Mouse (Mus musculus): Measurements from ENCODE around the gene Rplp0. TPM values are rescaled to one million over a fixed set of nuclear protein-coding genes. Genes with fewer than 3 reads are reported as not detected.

Gene Rplp0
- polyA plus RNA-seq, 1 experiment = 1,614 TPM

- Histone ChIP-seq H3K4me1 (ENCODE audit: control insufficient read depth, insufficient read depth, low read length) (peaks cover 14% of the 10 kb centered on the region), H3K27ac (ENCODE audit: insufficient read depth, low read depth, low read length) (no peak overlapping the region), H3K4me3 (ENCODE audit: insufficient read depth, low read length) (no peak overlapping the region)
- TF ChIP-seq CTCF (IDR thresholded peaks at IDR 0.05; ENCODE audit: low read depth, low read length) = no peak
- no peak for TF ChIP-seq POLR2A (IDR thresholded peaks at IDR 0.05; ENCODE audit: borderline replicate concordance, low read depth, low read length)
Measured at GRCm38 (mm10) chr5:115578922-115579321, 19.7 kb downstream of the Rplp0 start.

GRCm38 (mm10) chr5:115579363-115579762 lies 20.1 kb downstream of the Rplp0 start:
- no peak overlapping the region for H3K27ac ChIP-seq (ENCODE audit: insufficient read depth, low read depth, low read length)
- no peak for TF ChIP-seq POLR2A (IDR thresholded peaks at IDR 0.05; ENCODE audit: borderline replicate concordance, low read depth, low read length)
- TF ChIP-seq CTCF (IDR thresholded peaks at IDR 0.05; ENCODE audit: low read depth, low read length) = no peak
- peaks cover 9% of the 10 kb centered on the region for H3K4me1 ChIP-seq (ENCODE audit: control insufficient read depth, insufficient read depth, low read length)
- no peak overlapping the region for H3K4me3 ChIP-seq (ENCODE audit: insufficient read depth, low read length)

GRCm38 (mm10) chr5:115580229-115581001 lies 21.1 kb downstream of the Rplp0 start:
- no peak overlapping the region for H3K4me3 ChIP-seq (ENCODE audit: insufficient read depth, low read length)
- no peak for TF ChIP-seq POLR2A (IDR thresholded peaks at IDR 0.05; ENCODE audit: borderline replicate concordance, low read depth, low read length)
- H3K4me1 ChIP-seq (ENCODE audit: control insufficient read depth, insufficient read depth, low read length) = 0 out of 2 replicates have a peak, but pooled peaks cover under 1% of the 10 kb centered on the region
- H3K27ac ChIP-seq (ENCODE audit: insufficient read depth, low read depth, low read length) = no peak overlapping the region

GRCm38 (mm10) chr5:115581662-115582061 lies 22.4 kb downstream of the Rplp0 start:
- Histone ChIP-seq H3K4me3 (ENCODE audit: insufficient read depth, low read length) (no peak overlapping the region), H3K4me1 (ENCODE audit: control insufficient read depth, insufficient read depth, low read length) (no peaks in the 10 kb centered on the region), H3K27ac (ENCODE audit: insufficient read depth, low read depth, low read length) (no peak overlapping the region)
- TF ChIP-seq POLR2A (IDR thresholded peaks at IDR 0.05; ENCODE audit: borderline replicate concordance, low read depth, low read length) (no peak), CTCF (IDR thresholded peaks at IDR 0.05; ENCODE audit: low read depth, low read length) (no peak)

GRCm38 (mm10) chr5:115585616-115586015 lies 26.3 kb downstream of the Rplp0 start:
- Histone ChIP-seq H3K27ac (ENCODE audit: insufficient read depth, low read depth, low read length) (no peak overlapping the region), H3K4me3 (ENCODE audit: insufficient read depth, low read length) (no peak overlapping the region), H3K4me1 (ENCODE audit: control insufficient read depth, insufficient read depth, low read length) (no peaks in the 10 kb centered on the region)
- no peak for TF ChIP-seq CTCF (IDR thresholded peaks at IDR 0.05; ENCODE audit: low read depth, low read length)

GRCm38 (mm10) chr5:115586166-115586565 lies 26.9 kb downstream of the Rplp0 start:
- H3K4me1 ChIP-seq (ENCODE audit: control insufficient read depth, insufficient read depth, low read length) = no peaks in the 10 kb centered on the region
- H3K27ac ChIP-seq (ENCODE audit: insufficient read depth, low read depth, low read length) = no peak overlapping the region
- no peak overlapping the region for H3K4me3 ChIP-seq (ENCODE audit: insufficient read depth, low read length)
- no peak for TF ChIP-seq CTCF (IDR thresholded peaks at IDR 0.05; ENCODE audit: low read depth, low read length)
- no peak for TF ChIP-seq POLR2A (IDR thresholded peaks at IDR 0.05; ENCODE audit: borderline replicate concordance, low read depth, low read length)

GRCm38 (mm10) chr5:115586780-115587179 lies 27.5 kb downstream of the Rplp0 start:
- Histone ChIP-seq H3K4me3 (ENCODE audit: insufficient read depth, low read length) (no peak overlapping the region), H3K4me1 (ENCODE audit: control insufficient read depth, insufficient read depth, low read length) (no peaks in the 10 kb centered on the region), H3K27ac (ENCODE audit: insufficient read depth, low read depth, low read length) (no peak overlapping the region)
- TF ChIP-seq CTCF (IDR thresholded peaks at IDR 0.05; ENCODE audit: low read depth, low read length) = no peak
- TF ChIP-seq POLR2A (IDR thresholded peaks at IDR 0.05; ENCODE audit: borderline replicate concordance, low read depth, low read length) = no peak

GRCm38 (mm10) chr5:115591028-115591427 lies 31.8 kb downstream of the Rplp0 start:
- Histone ChIP-seq H3K27ac (ENCODE audit: insufficient read depth, low read depth, low read length) (no peak overlapping the region), H3K4me3 (ENCODE audit: insufficient read depth, low read length) (no peak overlapping the region), H3K4me1 (ENCODE audit: control insufficient read depth, insufficient read depth, low read length) (no peaks in the 10 kb centered on the region)
- TF ChIP-seq POLR2A (IDR thresholded peaks at IDR 0.05; ENCODE audit: borderline replicate concordance, low read depth, low read length) (no peak), CTCF (IDR thresholded peaks at IDR 0.05; ENCODE audit: low read depth, low read length) (no peak)

- H3K4me1 ChIP-seq (ENCODE audit: control insufficient read depth, insufficient read depth, low read length) = no peaks in the 10 kb centered on the region
- TF ChIP-seq CTCF (IDR thresholded peaks at IDR 0.05; ENCODE audit: low read depth, low read length) (no peak), POLR2A (IDR thresholded peaks at IDR 0.05; ENCODE audit: borderline replicate concordance, low read depth, low read length) (no peak)
- H3K27ac ChIP-seq (ENCODE audit: insufficient read depth, low read depth, low read length) = no peak overlapping the region
- H3K4me3 ChIP-seq (ENCODE audit: insufficient read depth, low read length) = no peak overlapping the region
Measured at GRCm38 (mm10) chr5:115591506-115591905, 32.2 kb downstream of the Rplp0 start.

- TF ChIP-seq POLR2A (IDR thresholded peaks at IDR 0.05; ENCODE audit: borderline replicate concordance, low read depth, low read length) = no peak
- no peak for TF ChIP-seq CTCF (IDR thresholded peaks at IDR 0.05; ENCODE audit: low read depth, low read length)
- no peak overlapping the region for H3K27ac ChIP-seq (ENCODE audit: insufficient read depth, low read depth, low read length)
- no peak overlapping the region for H3K4me3 ChIP-seq (ENCODE audit: insufficient read depth, low read length)
- H3K4me1 ChIP-seq (ENCODE audit: control insufficient read depth, insufficient read depth, low read length) = no peaks in the 10 kb centered on the region
Measured at GRCm38 (mm10) chr5:115603561-115603960, 44.3 kb downstream of the Rplp0 start.

Data from bone marrow macrophage, adult 2 months (primary cell).